Mouse (Mus musculus): ENCODE data around the gene Bloc1s3. TPM values are rescaled to one million over a fixed set of nuclear protein-coding genes. Genes with fewer than 3 reads are reported as not detected.

Bloc1s3 gene
- total and polyA plus RNA-seq, 3 experiments: 4.9 to 8.0 (median 6.7) TPM

- in situ Hi-C loops (cut with MboI; ENCODE audit: low pct_ligation_motif_present, low pct_unique_long_range_greater_than_20kb, low sequenced_read_pairs): no loop called here
- TF ChIP-seq CTCF (conservative IDR thresholded peaks at IDR 0.05 in 1 of 2, IDR thresholded peaks at IDR 0.05 in 1 of 2; ENCODE audit: low read depth in 2 of 2, low read length in 2 of 2) (peak in 1 of 2 experiments; percentile 11; a peak in 1 of 4 replicates), NELFE (IDR thresholded peaks at IDR 0.05; ENCODE audit: low read depth, low read length) (no peak)
- Histone ChIP-seq H3K4me1 (ENCODE audit: control insufficient read depth in 1 of 2, insufficient read depth in 2 of 2) (peaks cover under 1 to 32% of the 10 kb centered on the region in 2 experiments), H3K4me2 (ENCODE audit: insufficient read depth, low read depth, poor library complexity, severe bottlenecking) (no peak overlapping the region), H3K9ac (ENCODE audit: insufficient read depth, low read depth) (no peak overlapping the region), H3K79me2 (replicated peaks; ENCODE audit: control insufficient read depth, extremely low read depth, insufficient read depth, poor library complexity, severe bottlenecking) (no peaks in the 10 kb centered on the region), H3K9me3 (replicated peaks; ENCODE audit: low read length) (no peaks in the 10 kb centered on the region), H3K27me3 (replicated peaks) (no peaks in the 10 kb centered on the region), H3K4me3 (replicated peaks in 1 of 3; ENCODE audit: low read depth in 2 of 3, low read length in 2 of 3, poor library complexity in 1 of 3) (no peak overlapping the region), H3K36me3 (replicated peaks in 1 of 2; ENCODE audit: control insufficient read depth in 1 of 2, insufficient read depth in 1 of 2, low read length in 1 of 2) (peaks cover 61 to 82% of the 10 kb centered on the region in 2 experiments), H3K27ac (ENCODE audit: insufficient read depth, low read depth) (no peak overlapping the region)
- peak; percentile 43 for DNase-seq (ENCODE audit: extremely low read depth)
- dilution Hi-C loops (cut with MboI; ENCODE audit: extremely low pct_ligation_motif_present, extremely low pct_unique_long_range_greater_than_20kb, low sequenced_read_pairs): no loop called here
Measured at GRCm38 (mm10) chr7:19531077-19531476, 22.9 kb upstream of the Bloc1s3 start.

DNA sequence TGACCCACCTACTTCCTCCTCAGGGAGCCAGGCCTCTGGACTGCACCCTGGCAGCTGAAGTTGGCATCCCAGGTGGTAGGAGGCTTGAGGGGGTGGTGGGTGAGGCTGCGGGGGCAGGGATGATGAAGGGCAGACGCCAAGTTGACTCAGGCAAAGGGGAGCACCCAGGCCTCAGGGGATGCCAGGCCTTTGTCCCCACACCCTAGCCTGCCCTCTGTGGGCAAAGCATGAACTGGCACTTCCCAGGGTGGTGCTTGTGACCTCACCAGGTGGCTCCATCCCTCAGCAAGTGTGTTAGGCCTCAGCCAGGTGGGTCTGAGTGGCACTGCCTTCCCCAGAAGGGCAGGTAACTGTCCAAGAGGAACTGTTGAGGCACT is 16.9 kb upstream of the Bloc1s3 start:
- H3K4me1 ChIP-seq (ENCODE audit: control insufficient read depth in 1 of 2, insufficient read depth in 2 of 2): peaks cover 0 to 8% of the 10 kb centered on the region in 2 experiments; a peak in 2 of 4 replicates
- no peak overlapping the region for H3K27ac ChIP-seq (ENCODE audit: insufficient read depth, low read depth)
- DNase-seq (ENCODE audit: extremely low read depth): no peak

DNA sequence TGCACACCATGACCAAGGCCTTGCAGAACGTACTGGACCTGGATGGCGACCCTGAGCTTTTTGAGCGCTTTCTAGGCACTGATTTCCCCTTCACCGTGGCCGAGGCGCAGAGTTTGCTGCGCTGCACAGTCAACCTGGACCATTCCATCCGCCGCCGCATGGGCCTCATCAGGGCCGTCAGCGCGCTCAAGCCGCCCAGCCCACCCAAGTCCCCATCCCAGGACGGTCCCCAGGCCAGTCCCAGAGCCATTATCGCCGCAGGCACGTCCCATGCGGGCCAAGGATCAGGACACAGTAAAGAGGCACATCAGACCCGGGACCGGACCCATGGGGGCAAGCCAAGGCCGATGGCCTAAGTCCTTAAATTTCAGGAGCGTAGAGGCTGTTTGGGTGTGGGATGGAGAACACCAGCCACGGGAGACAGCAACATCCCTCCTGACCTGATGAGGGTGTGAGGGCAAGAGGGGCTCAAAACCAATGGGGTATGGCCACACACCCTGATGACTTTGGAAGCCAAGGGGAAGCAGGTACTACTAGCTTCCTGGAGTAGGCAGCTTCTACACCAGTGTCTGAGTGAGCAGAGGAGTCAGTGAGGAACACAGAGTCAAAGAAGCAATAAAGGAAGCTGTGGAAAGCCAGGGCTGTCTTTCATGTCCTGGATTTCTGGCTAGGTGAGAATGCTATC is 16.4 kb upstream of the Bloc1s3 start:
- in situ Hi-C loops (cut with MboI; ENCODE audit: low pct_ligation_motif_present, low pct_unique_long_range_greater_than_20kb, low sequenced_read_pairs): no loop called here
- dilution Hi-C loops (cut with MboI; ENCODE audit: extremely low pct_ligation_motif_present, extremely low pct_unique_long_range_greater_than_20kb, low sequenced_read_pairs): no loop called here
- TF ChIP-seq KAT2A (IDR thresholded peaks at IDR 0.05; ENCODE audit: insufficient replicate concordance, low read length): no peak
- no peak for TF ChIP-seq ELF1 (IDR thresholded peaks at IDR 0.05; ENCODE audit: low read depth, low read length)
- no peak for TF ChIP-seq EP300 (IDR thresholded peaks at IDR 0.05; ENCODE audit: low read length)
- TF ChIP-seq USF2 (conservative IDR thresholded peaks at IDR 0.05; ENCODE audit: low read depth, low read length): no peak
- TF ChIP-seq JUN (IDR thresholded peaks at IDR 0.05; ENCODE audit: insufficient read depth, low read depth, low read length): no peak
- TF ChIP-seq ZNF384 (IDR thresholded peaks at IDR 0.05; ENCODE audit: low read depth, low read length): no peak
- no peak for TF ChIP-seq MAFK (IDR thresholded peaks at IDR 0.05; ENCODE audit: insufficient replicate concordance, low read length)
- TF ChIP-seq TCF12 (IDR thresholded peaks at IDR 0.05; ENCODE audit: low read depth, low read length): no peak
- no peak for TF ChIP-seq NELFE (IDR thresholded peaks at IDR 0.05; ENCODE audit: low read depth, low read length)
- TF ChIP-seq JUND (conservative IDR thresholded peaks at IDR 0.05; ENCODE audit: low read depth, low read length): no peak
- Histone ChIP-seq H3K4me2 (ENCODE audit: insufficient read depth, low read depth, poor library complexity, severe bottlenecking) (no peak overlapping the region), H3K79me2 (replicated peaks; ENCODE audit: control insufficient read depth, extremely low read depth, insufficient read depth, poor library complexity, severe bottlenecking) (no peaks in the 10 kb centered on the region), H3K27me3 (replicated peaks) (no peaks in the 10 kb centered on the region), H3K36me3 (replicated peaks in 1 of 2; ENCODE audit: control insufficient read depth in 1 of 2, insufficient read depth in 1 of 2, low read length in 1 of 2) (peaks cover 21 to 66% of the 10 kb centered on the region in 2 experiments), H3K4me1 (ENCODE audit: control insufficient read depth in 1 of 2, insufficient read depth in 2 of 2) (peaks cover 0 to 2% of the 10 kb centered on the region in 2 experiments; a peak in 1 of 4 replicates), H3K9me3 (replicated peaks; ENCODE audit: low read length) (peaks cover 14% of the 10 kb centered on the region), H3K27ac (ENCODE audit: insufficient read depth, low read depth) (no peak overlapping the region), H3K9ac (ENCODE audit: insufficient read depth, low read depth) (no peak overlapping the region), H3K4me3 (replicated peaks in 1 of 3; ENCODE audit: low read depth in 2 of 3, low read length in 2 of 3, poor library complexity in 1 of 3) (no peak overlapping the region)
- no peak for DNase-seq (ENCODE audit: extremely low read depth)

More for the DNA sequence above, 16.9 kb upstream of the Bloc1s3 start:
- TF ChIP-seq MYC (IDR thresholded peaks at IDR 0.05; ENCODE audit: low read depth, low read length) (no peak), MAZ (IDR thresholded peaks at IDR 0.05; ENCODE audit: low read depth, low read length) (no peak), POLR2A (IDR thresholded peaks at IDR 0.05; ENCODE audit: low read depth, low read length) (no peak), CHD1 (IDR thresholded peaks at IDR 0.05; ENCODE audit: low read depth, low read length) (no peak), ZMIZ1 (IDR thresholded peaks at IDR 0.05; ENCODE audit: low read depth, low read length) (no peak), MAFK (IDR thresholded peaks at IDR 0.05; ENCODE audit: insufficient replicate concordance, low read length) (no peak), NELFE (IDR thresholded peaks at IDR 0.05; ENCODE audit: low read depth, low read length) (no peak), SMC3 (IDR thresholded peaks at IDR 0.05; ENCODE audit: low read depth, low read length) (no peak)
- Histone ChIP-seq H3K79me2 (replicated peaks; ENCODE audit: control insufficient read depth, extremely low read depth, insufficient read depth, poor library complexity, severe bottlenecking) (no peaks in the 10 kb centered on the region), H3K9ac (ENCODE audit: insufficient read depth, low read depth) (no peak overlapping the region), H3K36me3 (replicated peaks in 1 of 2; ENCODE audit: control insufficient read depth in 1 of 2, insufficient read depth in 1 of 2, low read length in 1 of 2) (peaks cover 23 to 67% of the 10 kb centered on the region in 2 experiments), H3K9me3 (replicated peaks; ENCODE audit: low read length) (peaks cover 14% of the 10 kb centered on the region), H3K4me3 (replicated peaks in 1 of 3; ENCODE audit: low read depth in 2 of 3, low read length in 2 of 3, poor library complexity in 1 of 3) (no peak overlapping the region), H3K4me2 (ENCODE audit: insufficient read depth, low read depth, poor library complexity, severe bottlenecking) (no peak overlapping the region), H3K27me3 (replicated peaks) (no peaks in the 10 kb centered on the region)
- in situ Hi-C loops (cut with MboI; ENCODE audit: low pct_ligation_motif_present, low pct_unique_long_range_greater_than_20kb, low sequenced_read_pairs) (no loop called here), dilution Hi-C loops (cut with MboI; ENCODE audit: extremely low pct_ligation_motif_present, extremely low pct_unique_long_range_greater_than_20kb, low sequenced_read_pairs) (no loop called here)

Measured in CH12.LX (cell line).